In the genomic region with DNA sequence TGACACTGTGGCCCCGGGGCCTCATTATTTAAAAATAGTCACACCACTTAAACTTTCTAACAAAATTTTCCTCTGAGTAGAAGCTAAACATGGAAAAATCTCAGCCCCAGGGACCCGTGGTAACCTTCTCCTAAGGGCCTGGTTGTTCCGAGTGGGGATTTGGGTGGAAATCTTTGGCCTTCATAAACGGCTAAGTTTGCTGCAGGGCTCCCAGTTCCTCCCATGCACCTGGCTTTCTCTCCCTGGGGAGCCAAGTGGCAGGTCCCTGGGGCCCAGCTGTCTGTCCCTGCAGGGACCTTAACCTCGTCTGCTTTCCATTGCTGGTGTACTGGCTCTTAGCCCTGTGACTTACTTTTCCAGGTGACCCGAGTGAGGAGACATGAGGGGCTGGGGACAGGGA, we compare ENCODE assay signal across 27 mouse cellular contexts.
"Had no signal": no experiment of that assay in that cellular context is flagged by ENCODE, and none has a peak within 500 bp of the region (broad histone marks: within the 10 kb centered on the region; RNA-seq: fewer than 3 reads in every experiment).

No protein-coding gene starts in this region.

- H3K36me3 ChIP-seq: embryonic facial prominence, embryonic 10.5 days; embryonic facial prominence, embryonic 12.5 days; embryonic facial prominence, embryonic 13.5 days; embryonic facial prominence, embryonic 15.5 days; forebrain, embryonic 10.5 days; forebrain, embryonic 12.5 days; forebrain, embryonic 15.5 days had no signal

- H3K9me3 ChIP-seq: embryonic facial prominence, embryonic 10.5 days; embryonic facial prominence, embryonic 12.5 days; embryonic facial prominence, embryonic 13.5 days; embryonic facial prominence, embryonic 15.5 days; forebrain, embryonic 10.5 days; forebrain, embryonic 12.5 days; forebrain, embryonic 13.5 days; forebrain, embryonic 15.5 days had no signal

- ATAC-seq: forebrain, embryonic 13.5 days; forebrain, embryonic 14.5 days; forebrain, embryonic 15.5 days; forebrain, embryonic 16.5 days; forebrain, postnatal 0 days had no signal

- DNase-seq: cerebellum, adult 8-10 months; cerebellum, adult 9-10 months; cerebellum, adult 9-11 months; cerebellum, postnatal 10 days; cerebellum, postnatal 14 days; cerebellum, postnatal 25 days; cerebellum, postnatal 36 days; embryo, embryonic 11 days; forebrain, postnatal 0 days; gastrocnemius, adult 2 months; gastrocnemius, postnatal 10 days; gastrocnemius, postnatal 25 days; gastrocnemius, postnatal 36 days; heart, adult 11 months; heart, adult 18-20 months; heart, adult 2 months had no signal

- H3K27ac ChIP-seq: embryonic facial prominence, embryonic 10.5 days; embryonic facial prominence, embryonic 12.5 days; embryonic facial prominence, embryonic 13.5 days; embryonic facial prominence, embryonic 15.5 days; forebrain, embryonic 10.5 days; forebrain, embryonic 12.5 days; forebrain, embryonic 13.5 days; forebrain, embryonic 15.5 days; gastrocnemius, adult 2 months; heart, adult 2 months had no signal

- H3K4me3 ChIP-seq: embryonic facial prominence, embryonic 10.5 days; embryonic facial prominence, embryonic 12.5 days; embryonic facial prominence, embryonic 13.5 days; embryonic facial prominence, embryonic 15.5 days; erythroblast, embryonic 14.5 days; forebrain, embryonic 10.5 days; forebrain, embryonic 12.5 days; forebrain, embryonic 13.5 days; forebrain, embryonic 15.5 days; gastrocnemius, adult 2 months; heart, adult 2 months had no signal

- H3K4me2 ChIP-seq: embryonic facial prominence, embryonic 12.5 days; embryonic facial prominence, embryonic 13.5 days; embryonic facial prominence, embryonic 15.5 days; forebrain, embryonic 12.5 days; forebrain, embryonic 13.5 days; forebrain, embryonic 15.5 days had no signal

- H3K9ac ChIP-seq: embryonic facial prominence, embryonic 12.5 days; embryonic facial prominence, embryonic 13.5 days; embryonic facial prominence, embryonic 15.5 days; forebrain, embryonic 12.5 days; forebrain, embryonic 13.5 days; forebrain, embryonic 15.5 days; forebrain, postnatal 0 days had no signal

- H3K27me3 ChIP-seq: embryonic facial prominence, embryonic 12.5 days; embryonic facial prominence, embryonic 13.5 days; embryonic facial prominence, embryonic 15.5 days; forebrain, embryonic 12.5 days; forebrain, embryonic 13.5 days; forebrain, embryonic 15.5 days had no signal
